Mouse (Mus musculus): ENCODE data around the gene Rsph9.

Rsph9 gene

GRCm38 (mm10) chr17:46091899-46092298 lies 52.1 kb downstream of the Rsph9 start:
- TF ChIP-seq GATA4 (IDR thresholded peaks at IDR 0.05; ENCODE audit: insufficient replicate concordance, low read length): no peak

GRCm38 (mm10) chr17:46091351-46091750 lies 52.7 kb downstream of the Rsph9 start:
- TF ChIP-seq GATA4 (IDR thresholded peaks at IDR 0.05; ENCODE audit: insufficient replicate concordance, low read length): no peak

DNA sequence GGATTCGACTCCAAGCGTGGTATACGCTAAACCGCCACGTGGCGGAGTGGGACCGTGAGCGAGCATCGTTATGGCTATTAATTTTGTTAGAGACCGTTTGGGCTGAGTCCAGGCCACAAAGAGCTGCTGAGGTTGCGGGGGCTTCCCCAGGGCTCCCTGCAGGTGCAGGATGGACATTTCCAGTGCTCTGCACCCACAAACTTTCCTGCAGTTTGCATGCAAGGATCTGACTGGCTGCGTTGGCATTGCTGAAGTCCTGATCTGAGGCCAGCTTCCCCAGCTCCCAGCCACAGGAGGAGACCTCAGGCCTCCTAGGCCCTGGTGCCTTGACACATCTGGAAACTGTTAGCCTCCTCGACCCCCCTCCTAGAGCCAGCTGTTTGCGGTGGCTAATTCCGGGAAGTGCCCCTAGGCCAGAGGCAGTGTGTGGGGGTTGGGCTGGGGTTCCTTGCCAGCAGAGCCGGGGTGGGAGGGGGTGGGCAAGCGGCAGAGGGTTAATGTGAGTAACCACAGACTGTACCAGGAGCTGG lies 57.6 kb downstream of the Rsph9 start:
- TF ChIP-seq GATA4 (IDR thresholded peaks at IDR 0.05; ENCODE audit: insufficient replicate concordance, low read length): no peak

- no peak for TF ChIP-seq GATA4 (IDR thresholded peaks at IDR 0.05; ENCODE audit: insufficient replicate concordance, low read length)
Measured at GRCm38 (mm10) chr17:46084091-46084501, 59.9 kb downstream of the Rsph9 start.

GRCm38 (mm10) chr17:46083381-46083780 lies 60.6 kb downstream of the Rsph9 start:
- TF ChIP-seq GATA4 (IDR thresholded peaks at IDR 0.05; ENCODE audit: insufficient replicate concordance, low read length): no peak

- no peak for TF ChIP-seq GATA4 (IDR thresholded peaks at IDR 0.05; ENCODE audit: insufficient replicate concordance, low read length)
Measured at GRCm38 (mm10) chr17:46081657-46082056, 62.4 kb downstream of the Rsph9 start.

GRCm38 (mm10) chr17:46081042-46081441 lies 63.0 kb downstream of the Rsph9 start:
- TF ChIP-seq GATA4 (IDR thresholded peaks at IDR 0.05; ENCODE audit: insufficient replicate concordance, low read length): no peak

DNA sequence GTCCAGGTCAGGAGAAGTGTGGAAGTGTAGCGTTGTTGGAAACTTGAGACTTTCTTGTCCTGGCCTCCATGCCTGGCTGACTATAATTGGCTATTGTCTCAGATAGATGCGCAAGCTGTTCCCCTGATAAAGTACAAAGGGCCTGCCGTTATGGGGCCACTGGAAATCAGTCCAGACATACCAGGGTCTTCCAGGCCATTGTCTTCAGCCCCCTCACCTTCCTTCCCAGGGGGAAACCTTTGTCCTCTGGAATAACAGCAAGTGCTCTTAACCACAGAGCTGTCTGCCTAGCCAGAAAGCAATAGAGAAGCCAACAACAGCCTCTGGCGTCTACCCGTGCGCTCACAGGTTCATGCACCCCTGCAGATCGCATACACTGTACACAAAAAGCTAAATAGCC lies 63.6 kb downstream of the Rsph9 start:
- no peak for TF ChIP-seq GATA4 (IDR thresholded peaks at IDR 0.05; ENCODE audit: insufficient replicate concordance, low read length)

DNA sequence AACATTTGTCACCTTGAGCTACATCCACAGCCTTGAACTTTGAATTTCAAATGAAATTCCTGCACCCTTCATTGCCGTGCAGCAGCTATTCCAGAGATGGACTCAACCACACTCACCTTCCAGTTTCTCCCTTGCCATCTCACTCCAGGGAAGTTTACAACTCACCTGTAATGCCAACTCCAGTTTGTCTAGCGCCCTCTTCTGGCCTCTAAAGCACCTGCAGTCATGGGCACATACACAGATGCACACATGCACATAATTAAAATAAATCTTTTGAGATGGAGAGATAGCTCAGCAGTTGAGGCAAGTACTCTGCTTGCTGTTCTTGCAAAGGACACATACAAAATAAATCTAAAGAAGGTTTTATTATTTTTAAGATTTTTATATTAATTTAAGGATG lies 65.0 kb downstream of the Rsph9 start:
- no peak for TF ChIP-seq GATA4 (IDR thresholded peaks at IDR 0.05; ENCODE audit: insufficient replicate concordance, low read length)

GRCm38 (mm10) chr17:46077921-46078534 lies 66.0 kb downstream of the Rsph9 start:
- TF ChIP-seq GATA4 (IDR thresholded peaks at IDR 0.05; ENCODE audit: insufficient replicate concordance, low read length): no peak

DNA sequence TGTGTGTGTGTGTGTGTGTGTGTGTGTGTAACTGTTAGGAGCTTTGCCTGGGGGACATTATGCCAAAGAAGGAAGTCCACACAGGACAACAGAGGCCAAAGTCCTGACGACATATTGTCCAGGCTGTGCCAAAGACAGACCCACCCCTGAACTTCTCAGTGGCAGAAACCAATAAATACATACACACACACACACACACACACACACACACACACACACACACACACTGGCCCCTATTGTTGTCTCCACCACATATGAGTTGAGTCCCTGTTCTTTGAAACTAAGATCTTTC lies 67.8 kb downstream of the Rsph9 start:
- no peak for TF ChIP-seq GATA4 (IDR thresholded peaks at IDR 0.05; ENCODE audit: insufficient replicate concordance, low read length)

GRCm38 (mm10) chr17:46075551-46076259 lies 68.3 kb downstream of the Rsph9 start:
- TF ChIP-seq GATA4 (IDR thresholded peaks at IDR 0.05; ENCODE audit: insufficient replicate concordance, low read length): no peak

GRCm38 (mm10) chr17:46075116-46075485 lies 68.9 kb downstream of the Rsph9 start:
- no peak for TF ChIP-seq GATA4 (IDR thresholded peaks at IDR 0.05; ENCODE audit: insufficient replicate concordance, low read length)

- no peak for TF ChIP-seq GATA4 (IDR thresholded peaks at IDR 0.05; ENCODE audit: insufficient replicate concordance, low read length)
Measured at GRCm38 (mm10) chr17:46074398-46075115, 69.5 kb downstream of the Rsph9 start.

GRCm38 (mm10) chr17:46073730-46074301 lies 70.2 kb downstream of the Rsph9 start:
- TF ChIP-seq GATA4 (IDR thresholded peaks at IDR 0.05; ENCODE audit: insufficient replicate concordance, low read length): no peak
